Mouse (Mus musculus): ENCODE data around the gene Arfgef3. TPM values are rescaled to one million over a fixed set of nuclear protein-coding genes. Genes with fewer than 3 reads are reported as not detected.
"Not testable (repeated sequence)": the region's sequence is repeated elsewhere in the genome, so short reads cannot be mapped to it uniquely, and the experiment has no call there.

The Arfgef3 gene
- polyA plus RNA-seq, 1 experiment from 2014 or later, result 1.8 TPM

DNA sequence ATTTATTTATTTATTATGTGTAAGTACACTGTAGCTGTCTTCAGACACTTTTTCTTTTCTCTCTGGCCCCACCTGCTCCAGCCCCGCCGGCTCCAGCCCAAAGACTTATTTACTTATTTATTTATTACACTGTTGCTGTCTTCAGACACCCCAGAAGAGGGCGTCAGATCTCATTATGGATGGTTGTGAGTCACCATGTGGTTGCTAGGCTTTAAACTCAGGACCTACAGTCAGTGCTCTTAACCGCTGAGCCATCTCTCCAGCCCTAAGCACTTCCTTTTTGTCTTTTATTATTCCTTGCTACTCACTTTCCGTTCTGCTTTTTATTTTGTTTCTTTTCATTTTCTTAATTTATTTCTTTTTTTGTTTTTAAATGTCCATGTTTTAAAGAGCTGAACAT, 182.3 kb downstream of the Arfgef3 start:
- Histone ChIP-seq H3K4me1 (ENCODE audit: control insufficient read depth, insufficient read depth, low read length) (no peaks in the 10 kb centered on the region), H3K36me3 (ENCODE audit: control insufficient read depth, insufficient read depth, low read length) (no peaks in the 10 kb centered on the region), H3K4me2 (ENCODE audit: low read depth, low read length) (no peak overlapping the region), H3K4me3 (ENCODE audit: low read length) (no peak overlapping the region), H3K9me3 (ENCODE audit: control insufficient read depth, low read length) (no peaks in the 10 kb centered on the region), H3K27me3 (replicated peaks; ENCODE audit: control insufficient read depth, insufficient read depth, low read length) (no peaks in the 10 kb centered on the region), H3K27ac (ENCODE audit: low read length) (no peak overlapping the region), H3K9ac (ENCODE audit: low read depth, low read length) (no peak overlapping the region)
- WGBS, result 49% methylated on average over 5 of the region's 5 CpGs
- ATAC-seq, result no peak

DNA sequence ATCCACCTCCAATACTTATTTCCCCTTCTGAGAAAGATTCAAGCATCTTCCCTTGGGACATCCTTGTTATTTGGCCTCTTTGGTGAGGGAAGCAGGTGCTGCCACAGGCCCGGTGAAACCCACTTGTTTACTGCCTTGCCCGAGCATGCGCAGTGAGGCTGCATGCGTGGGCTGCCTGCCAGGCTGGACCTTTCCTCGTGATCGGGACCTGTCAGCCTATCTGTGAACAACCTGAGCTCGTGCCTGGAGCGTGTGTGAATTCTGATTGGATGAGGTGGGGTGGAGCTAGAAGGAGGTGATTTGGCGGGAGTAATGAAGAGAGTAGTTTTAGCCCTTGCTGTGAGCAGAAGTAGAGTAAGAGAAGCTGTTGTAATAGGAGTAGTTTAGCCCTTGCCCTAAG, 184.7 kb downstream of the Arfgef3 start:
- H3K4me1 ChIP-seq (ENCODE audit: control insufficient read depth, insufficient read depth, low read length); H3K4me2 ChIP-seq (ENCODE audit: low read depth, low read length); H3K9me3 ChIP-seq (ENCODE audit: control insufficient read depth, low read length); ATAC-seq; H3K27me3 ChIP-seq (replicated peaks; ENCODE audit: control insufficient read depth, insufficient read depth, low read length); H3K9ac ChIP-seq (ENCODE audit: low read depth, low read length); H3K4me3 ChIP-seq (ENCODE audit: low read length); H3K36me3 ChIP-seq (ENCODE audit: control insufficient read depth, insufficient read depth, low read length); H3K27ac ChIP-seq (ENCODE audit: low read length): not testable (repeated sequence)
- WGBS, result 86% methylated on average over 9 of the region's 9 CpGs

- peak overlapping the region; percentile 43 for H3K4me3 ChIP-seq (ENCODE audit: low read length)
- no peak overlapping the region for H3K27ac ChIP-seq (ENCODE audit: low read length)
- peak overlapping the region; percentile 71 for H3K4me2 ChIP-seq (ENCODE audit: low read depth, low read length)
- ATAC-seq, result no peak; the same call in 1 of the 2 replicates
- H3K36me3 ChIP-seq (ENCODE audit: control insufficient read depth, insufficient read depth, low read length), result no peaks in the 10 kb centered on the region
- H3K9me3 ChIP-seq (ENCODE audit: control insufficient read depth, low read length), result no peaks in the 10 kb centered on the region
- 9% methylated on average over 35 of the region's 35 CpGs for WGBS
- no peaks in the 10 kb centered on the region for H3K27me3 ChIP-seq (replicated peaks; ENCODE audit: control insufficient read depth, insufficient read depth, low read length)
- peak overlapping the region; percentile 49; the same call in 1 of the 2 replicates for H3K9ac ChIP-seq (ENCODE audit: low read depth, low read length)
- peaks cover 9% of the 10 kb centered on the region; the same call in 1 of the 2 replicates for H3K4me1 ChIP-seq (ENCODE audit: control insufficient read depth, insufficient read depth, low read length)
Measured at GRCm38 (mm10) chr10:18549321-18550216, 194.2 kb downstream of the Arfgef3 start.

DNA sequence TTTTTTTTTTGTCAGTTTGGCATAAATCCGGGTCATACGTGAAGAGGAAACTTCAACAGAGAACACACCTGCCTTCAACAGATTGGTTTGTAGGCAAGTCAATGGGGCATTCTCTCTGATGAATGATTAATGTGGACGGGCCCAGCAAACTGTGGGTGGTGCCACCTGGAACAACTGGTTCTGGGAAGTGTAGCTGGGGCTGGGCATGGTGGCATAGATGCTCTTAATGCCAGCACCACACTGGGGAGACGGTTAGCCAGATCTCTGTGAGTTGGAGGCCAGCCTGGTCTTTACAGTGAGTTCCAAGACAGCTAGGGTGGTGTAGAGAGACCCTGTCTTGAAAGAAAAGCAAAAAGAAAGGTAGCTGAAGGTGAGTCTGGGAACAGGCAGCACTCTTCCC, 196.4 kb downstream of the Arfgef3 start:
- 63% methylated on average over 4 of the region's 4 CpGs for WGBS
- H3K27ac ChIP-seq (ENCODE audit: low read length), result no peak overlapping the region

DNA sequence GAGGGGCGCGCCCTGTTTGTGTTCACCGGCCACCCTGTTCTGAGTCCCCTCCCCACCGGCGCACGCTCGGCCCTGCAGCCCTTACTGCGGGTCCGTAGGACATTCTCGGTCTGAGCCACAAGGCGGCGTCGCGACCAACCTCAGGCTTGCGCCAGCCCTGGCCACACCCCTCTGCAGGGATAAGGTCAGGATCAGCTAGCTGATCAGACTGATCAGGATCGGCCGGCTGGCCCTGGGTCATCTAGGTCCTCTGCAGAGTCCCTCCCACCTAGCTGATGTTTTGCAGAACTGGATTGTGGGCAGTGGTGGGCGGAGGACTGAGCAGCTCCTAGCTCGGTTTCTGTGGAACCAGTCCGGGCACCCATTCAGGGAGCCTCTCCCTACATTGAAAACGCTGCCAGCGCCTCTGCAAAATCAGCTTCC, 197.9 kb downstream of the Arfgef3 start, which contains the start of gene Hebp2:
Gene Hebp2 (minus strand): TSS at position 264 of the 423 bp plus-strand sequence.
- peak within 1 kb of the TSS; percentile 95 for H3K4me2 ChIP-seq (ENCODE audit: low read depth, low read length)
- H3K4me1 ChIP-seq (ENCODE audit: control insufficient read depth, insufficient read depth, low read length), result peaks cover 9% of the 10 kb centered on the region; the same call in 1 of the 2 replicates
- H3K9me3 ChIP-seq (ENCODE audit: control insufficient read depth, low read length), result no peaks in the 10 kb centered on the region
- H3K27ac ChIP-seq (ENCODE audit: low read length), result peak within 1 kb of the TSS; percentile 27; the same call in 1 of the 2 replicates
- no peaks in the 10 kb centered on the region for H3K36me3 ChIP-seq (ENCODE audit: control insufficient read depth, insufficient read depth, low read length)
- 1% methylated on average over 22 of the region's 22 CpGs for WGBS
- ATAC-seq, result peak; percentile 88
- H3K4me3 ChIP-seq (ENCODE audit: low read length), result peak within 1 kb of the TSS; percentile 67
- peak within 1 kb of the TSS; percentile 79 for H3K9ac ChIP-seq (ENCODE audit: low read depth, low read length)
- H3K27me3 ChIP-seq (replicated peaks; ENCODE audit: control insufficient read depth, insufficient read depth, low read length), result no peaks in the 10 kb centered on the region

More for the DNA sequence above, 196.4 kb downstream of the Arfgef3 start:
- peaks cover 9% of the 10 kb centered on the region; the same call in 1 of the 2 replicates for H3K4me1 ChIP-seq (ENCODE audit: control insufficient read depth, insufficient read depth, low read length)
- no peak overlapping the region for H3K4me3 ChIP-seq (ENCODE audit: low read length)
- H3K9ac ChIP-seq (ENCODE audit: low read depth, low read length), result no peak overlapping the region
- H3K36me3 ChIP-seq (ENCODE audit: control insufficient read depth, insufficient read depth, low read length), result no peaks in the 10 kb centered on the region
- H3K4me2 ChIP-seq (ENCODE audit: low read depth, low read length), result no peak overlapping the region
- no peaks in the 10 kb centered on the region for H3K9me3 ChIP-seq (ENCODE audit: control insufficient read depth, low read length)
- no peaks in the 10 kb centered on the region for H3K27me3 ChIP-seq (replicated peaks; ENCODE audit: control insufficient read depth, insufficient read depth, low read length)
- ATAC-seq, result 0 out of 2 replicates have a peak, but pooled peaks have one; percentile 4

DNA sequence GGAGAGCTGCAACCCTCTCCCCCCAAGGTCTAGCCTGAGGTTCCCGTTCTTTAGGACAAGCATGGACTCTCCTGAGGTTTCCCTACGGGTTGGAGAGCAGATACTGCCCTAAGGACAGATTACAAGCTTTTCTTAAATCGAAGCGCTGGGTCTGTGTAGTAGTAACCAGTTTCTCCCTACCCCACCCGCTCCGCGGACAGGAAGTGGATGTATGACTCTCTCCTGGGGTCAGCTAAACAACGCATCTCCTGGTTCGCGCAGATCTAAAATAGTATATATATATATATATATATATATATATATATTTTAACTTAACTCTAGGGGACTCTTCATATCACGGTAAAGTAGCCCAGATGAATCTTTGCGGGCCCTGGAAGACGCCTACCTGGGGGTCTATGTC, 198.4 kb downstream of the Arfgef3 start:
- Histone ChIP-seq H3K9ac (ENCODE audit: low read depth, low read length) (peak overlapping the region; percentile 79), H3K27me3 (replicated peaks; ENCODE audit: control insufficient read depth, insufficient read depth, low read length) (no peaks in the 10 kb centered on the region), H3K4me2 (ENCODE audit: low read depth, low read length) (peak overlapping the region; percentile 95), H3K9me3 (ENCODE audit: control insufficient read depth, low read length) (no peaks in the 10 kb centered on the region), H3K4me1 (ENCODE audit: control insufficient read depth, insufficient read depth, low read length) (peaks cover 9% of the 10 kb centered on the region; the same call in 1 of the 2 replicates), H3K27ac (ENCODE audit: low read length) (peak overlapping the region; percentile 27; the same call in 1 of the 2 replicates), H3K36me3 (ENCODE audit: control insufficient read depth, insufficient read depth, low read length) (no peaks in the 10 kb centered on the region), H3K4me3 (ENCODE audit: low read length) (peak overlapping the region; percentile 67)
- WGBS, result 4% methylated on average over 13 of the region's 13 CpGs
- ATAC-seq, result no peak

DNA sequence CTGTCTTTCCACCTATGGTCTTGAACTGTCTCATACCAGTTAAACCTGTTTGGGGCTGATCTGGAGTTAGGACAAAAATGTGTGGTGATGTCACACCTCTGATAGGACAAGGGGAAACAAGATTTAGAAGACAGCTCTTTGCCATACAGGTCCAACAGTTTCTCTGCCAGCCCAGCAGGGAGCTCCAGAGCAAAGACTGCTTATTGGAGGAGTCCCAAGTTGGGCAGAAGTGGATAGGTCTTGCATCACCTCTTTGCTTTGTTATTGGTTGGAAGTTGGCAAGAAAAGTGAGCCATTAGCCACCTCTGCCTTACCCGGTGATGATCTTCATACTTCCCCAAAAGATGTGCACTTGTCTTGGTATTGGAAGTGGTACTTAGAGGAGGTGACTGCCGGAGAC, 206.9 kb downstream of the Arfgef3 start:
- no peak for ATAC-seq
- H3K4me2 ChIP-seq (ENCODE audit: low read depth, low read length), result no peak overlapping the region
- 0 out of 2 replicates have a peak, but pooled peaks cover under 1% of the 10 kb centered on the region for H3K36me3 ChIP-seq (ENCODE audit: control insufficient read depth, insufficient read depth, low read length)
- H3K27me3 ChIP-seq (replicated peaks; ENCODE audit: control insufficient read depth, insufficient read depth, low read length), result no peaks in the 10 kb centered on the region
- WGBS, result 95% methylated on average over 2 of the region's 2 CpGs
- H3K27ac ChIP-seq (ENCODE audit: low read length), result no peak overlapping the region
- no peaks in the 10 kb centered on the region for H3K4me1 ChIP-seq (ENCODE audit: control insufficient read depth, insufficient read depth, low read length)
- H3K4me3 ChIP-seq (ENCODE audit: low read length), result no peak overlapping the region
- no peaks in the 10 kb centered on the region for H3K9me3 ChIP-seq (ENCODE audit: control insufficient read depth, low read length)
- H3K9ac ChIP-seq (ENCODE audit: low read depth, low read length), result no peak overlapping the region

DNA sequence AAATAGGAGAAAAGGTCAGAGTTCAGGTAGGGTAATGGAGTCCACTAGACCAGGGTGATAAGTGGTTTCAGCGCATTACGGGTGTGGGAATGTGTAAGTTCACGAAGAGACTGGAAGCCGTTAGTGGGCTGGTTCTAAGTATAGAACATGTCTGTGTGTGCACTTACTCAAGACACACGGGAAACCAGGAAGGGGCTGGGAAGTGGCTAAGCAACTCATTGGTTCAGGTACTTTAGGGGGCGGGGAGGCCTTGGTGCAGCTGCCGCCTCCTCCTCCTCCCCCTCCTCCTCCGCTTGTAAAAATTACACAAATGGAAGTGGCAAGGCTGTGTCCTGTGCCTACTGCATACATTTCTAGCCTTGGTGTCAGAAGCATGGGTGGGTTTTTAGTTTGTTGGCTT, 211.5 kb downstream of the Arfgef3 start:
- WGBS, result 66% methylated on average over 8 of the region's 8 CpGs
- Histone ChIP-seq H3K9ac (ENCODE audit: low read depth, low read length) (no peak overlapping the region), H3K9me3 (ENCODE audit: control insufficient read depth, low read length) (no peaks in the 10 kb centered on the region), H3K27me3 (replicated peaks; ENCODE audit: control insufficient read depth, insufficient read depth, low read length) (no peaks in the 10 kb centered on the region), H3K4me3 (ENCODE audit: low read length) (no peak overlapping the region), H3K4me1 (ENCODE audit: control insufficient read depth, insufficient read depth, low read length) (no peaks in the 10 kb centered on the region), H3K4me2 (ENCODE audit: low read depth, low read length) (no peak overlapping the region), H3K36me3 (ENCODE audit: control insufficient read depth, insufficient read depth, low read length) (peaks cover 7% of the 10 kb centered on the region; the same call in 1 of the 2 replicates), H3K27ac (ENCODE audit: low read length) (no peak overlapping the region)
- ATAC-seq, result no peak

Data from intestine, embryonic 16.5 days (tissue).